Mouse (Mus musculus): ENCODE data around the gene Fam161a. TPM values are rescaled to one million over a fixed set of nuclear protein-coding genes. Genes with fewer than 3 reads are reported as not detected.

Fam161a gene
- total and polyA plus RNA-seq, 3 experiments: 1.4 to 2.0 (median 1.5) TPM

- Histone ChIP-seq H3K9ac (ENCODE audit: insufficient read depth, low read depth) (peak overlapping the region; percentile 68), H3K4me2 (ENCODE audit: insufficient read depth, low read depth, poor library complexity, severe bottlenecking) (peak overlapping the region; percentile 80), H3K4me3 (replicated peaks in 1 of 3; ENCODE audit: low read depth in 2 of 3, low read length in 2 of 3, poor library complexity in 1 of 3) (peak overlapping the region; percentile 60 to 78 (median 76)), H3K27ac (ENCODE audit: insufficient read depth, low read depth) (peak overlapping the region; percentile 50), H3K36me3 (replicated peaks in 1 of 2; ENCODE audit: control insufficient read depth in 1 of 2, insufficient read depth in 1 of 2, low read length in 1 of 2) (peaks cover 14 to 31% of the 10 kb centered on the region in 2 experiments), H3K79me2 (replicated peaks; ENCODE audit: control insufficient read depth, extremely low read depth, insufficient read depth, poor library complexity, severe bottlenecking) (no peaks in the 10 kb centered on the region), H3K4me1 (ENCODE audit: control insufficient read depth in 1 of 2, insufficient read depth in 2 of 2) (peaks cover 3 to 13% of the 10 kb centered on the region in 2 experiments; a peak in 3 of 4 replicates), H3K9me3 (replicated peaks; ENCODE audit: low read length) (no peaks in the 10 kb centered on the region), H3K27me3 (replicated peaks) (no peaks in the 10 kb centered on the region)
- peak; percentile 91 for DNase-seq (ENCODE audit: extremely low read depth)
- in situ Hi-C loops (cut with MboI; ENCODE audit: low pct_ligation_motif_present, low pct_unique_long_range_greater_than_20kb, low sequenced_read_pairs) (loop anchor here (5.0 kb wide), 1 partner anchor 259 kb away; no protein-coding TSS in a partner anchor), dilution Hi-C loops (cut with MboI; ENCODE audit: extremely low pct_ligation_motif_present, extremely low pct_unique_long_range_greater_than_20kb, low sequenced_read_pairs) (no loop called here)
- TF ChIP-seq USF2 (conservative IDR thresholded peaks at IDR 0.05; ENCODE audit: low read depth, low read length) (no peak), MAFK (IDR thresholded peaks at IDR 0.05; ENCODE audit: insufficient replicate concordance, low read length) (no peak), TCF12 (IDR thresholded peaks at IDR 0.05; ENCODE audit: low read depth, low read length) (peak; percentile 48; the same call in 1 of the 2 replicates), PAX5 (IDR thresholded peaks at IDR 0.05; ENCODE audit: low read length) (no peak), ZKSCAN1 (IDR thresholded peaks at IDR 0.05; ENCODE audit: borderline replicate concordance, low read depth, low read length) (no peak), MXI1 (IDR thresholded peaks at IDR 0.05; ENCODE audit: low read depth, low read length) (peak; percentile 99), USF1 (IDR thresholded peaks at IDR 0.05; ENCODE audit: low read depth, low read length) (no peak), ZNF384 (IDR thresholded peaks at IDR 0.05; ENCODE audit: low read depth, low read length) (no peak), ELF1 (IDR thresholded peaks at IDR 0.05; ENCODE audit: low read depth, low read length) (no peak), ZMIZ1 (IDR thresholded peaks at IDR 0.05; ENCODE audit: low read depth, low read length) (no peak; the same call in 1 of the 2 replicates), BHLHE40 (IDR thresholded peaks at IDR 0.05; ENCODE audit: low read depth, low read length) (no peak), NRF1 (IDR thresholded peaks at IDR 0.05; ENCODE audit: low read depth, low read length) (peak; percentile 47; the same call in 1 of the 2 replicates), CTCF (conservative IDR thresholded peaks at IDR 0.05 in 1 of 2, IDR thresholded peaks at IDR 0.05 in 1 of 2; ENCODE audit: low read depth in 2 of 2, low read length in 2 of 2) (peak in 1 of 2 experiments; percentile 45; a peak in 2 of 4 replicates), JUN (IDR thresholded peaks at IDR 0.05; ENCODE audit: insufficient read depth, low read depth, low read length) (no peak), ETS1 (conservative IDR thresholded peaks at IDR 0.05; ENCODE audit: low read depth, low read length) (no peak), MAZ (IDR thresholded peaks at IDR 0.05; ENCODE audit: low read depth, low read length) (no peak; the same call in 1 of the 2 replicates), ZC3H11A (IDR thresholded peaks at IDR 0.05; ENCODE audit: low read depth, low read length) (no peak), RAD21 (IDR thresholded peaks at IDR 0.05; ENCODE audit: low read depth, low read length) (peak; percentile 33), IRF4 (IDR thresholded peaks at IDR 0.05; ENCODE audit: low read depth, low read length) (peak; percentile 22; the same call in 1 of the 2 replicates), KAT2A (IDR thresholded peaks at IDR 0.05; ENCODE audit: insufficient replicate concordance, low read length) (no peak), RCOR1 (conservative IDR thresholded peaks at IDR 0.05; ENCODE audit: low read depth, low read length) (no peak), UBTF (IDR thresholded peaks at IDR 0.05; ENCODE audit: low read depth, low read length) (peak; percentile 62; the same call in 1 of the 2 replicates), GABPA (IDR thresholded peaks at IDR 0.05; ENCODE audit: insufficient replicate concordance, low read depth, low read length) (no peak), TBP (conservative IDR thresholded peaks at IDR 0.05; ENCODE audit: low read depth, low read length) (no peak), NELFE (IDR thresholded peaks at IDR 0.05; ENCODE audit: low read depth, low read length) (peak; percentile 64), CHD1 (IDR thresholded peaks at IDR 0.05; ENCODE audit: low read depth, low read length) (no peak), POLR2AphosphoS2 (IDR thresholded peaks at IDR 0.05; ENCODE audit: low read depth, low read length) (no peak), MAX (IDR thresholded peaks at IDR 0.05; ENCODE audit: low read length) (no peak; the same call in 1 of the 2 replicates), SIN3A (IDR thresholded peaks at IDR 0.05; ENCODE audit: low read length) (peak; percentile 99), JUND (conservative IDR thresholded peaks at IDR 0.05; ENCODE audit: low read depth, low read length) (no peak), POLR2A (IDR thresholded peaks at IDR 0.05; ENCODE audit: low read depth, low read length) (peak; percentile 75), HCFC1 (IDR thresholded peaks at IDR 0.05; ENCODE audit: low read depth, low read length) (no peak; the same call in none of the 2 replicates), EP300 (IDR thresholded peaks at IDR 0.05; ENCODE audit: low read length) (no peak), SMC3 (IDR thresholded peaks at IDR 0.05; ENCODE audit: low read depth, low read length) (no peak), CHD2 (IDR thresholded peaks at IDR 0.05; ENCODE audit: low read length) (peak; percentile 11; the same call in 1 of the 2 replicates), E2F4 (IDR thresholded peaks at IDR 0.05; ENCODE audit: insufficient replicate concordance, low read depth, low read length) (no peak), MEF2A (IDR thresholded peaks at IDR 0.05; ENCODE audit: borderline replicate concordance, low read depth, low read length) (no peak), MYC (IDR thresholded peaks at IDR 0.05; ENCODE audit: low read depth, low read length) (no peak)
These were observed 971 bp downstream of the Fam161a start for GRCm38 (mm10) chr11:23008181-23008823.

Measured in CH12.LX (cell line).